Mouse (Mus musculus) urinary bladder, postnatal 14 days (tissue): ENCODE results near the gene Grin3a.

Source experiments
- DNase-seq: peaks from one replicate; pipeline ENCODE4 v3.0.0; 2021; ENCODE audit warnings: low spot score

Gene Grin3a

GRCm38 (mm10) chr4:49845612-49845985 lies at the start of gene Grin3a:
Gene Grin3a, minus strand, starts transcription at chr4:49845744.
- DNase-seq, result peak; percentile 23

GRCm38 (mm10) chr4:49891835-49892301 lies 46.3 kb upstream of the Grin3a start:
- no peak for DNase-seq

- no peak for DNase-seq
Observed at GRCm38 (mm10) chr4:49877084-49877483, 31.5 kb upstream of the Grin3a start.

- DNase-seq, result no peak
Observed at GRCm38 (mm10) chr4:49860611-49861010, 15.1 kb upstream of the Grin3a start.

GRCm38 (mm10) chr4:49844828-49845611 lies 524 bp downstream of the Grin3a start:
- DNase-seq, result no peak

- no peak for DNase-seq
Observed at GRCm38 (mm10) chr4:49844274-49844827, 1.2 kb downstream of the Grin3a start.

GRCm38 (mm10) chr4:49843787-49844186 lies 1.8 kb downstream of the Grin3a start:
- DNase-seq, result no peak

- DNase-seq, result no peak
Observed at GRCm38 (mm10) chr4:49832035-49832434, 13.5 kb downstream of the Grin3a start.

GRCm38 (mm10) chr4:49813852-49814251 lies 31.7 kb downstream of the Grin3a start:
- no peak for DNase-seq

GRCm38 (mm10) chr4:49806791-49807190 lies 38.8 kb downstream of the Grin3a start:
- no peak for DNase-seq

- no peak for DNase-seq
Observed at GRCm38 (mm10) chr4:49799338-49799737, 46.2 kb downstream of the Grin3a start.

GRCm38 (mm10) chr4:49788971-49789370 lies 56.6 kb downstream of the Grin3a start:
- no peak for DNase-seq

GRCm38 (mm10) chr4:49742847-49743246 lies 102.7 kb downstream of the Grin3a start:
- no peak for DNase-seq

- DNase-seq, result no peak
Observed at GRCm38 (mm10) chr4:49741942-49742341, 103.6 kb downstream of the Grin3a start.

GRCm38 (mm10) chr4:49740796-49741766 lies 104.5 kb downstream of the Grin3a start:
- no peak for DNase-seq

GRCm38 (mm10) chr4:49739561-49739960 lies 106.0 kb downstream of the Grin3a start:
- DNase-seq, result no peak

- no peak for DNase-seq
Observed at GRCm38 (mm10) chr4:49729326-49729725, 116.2 kb downstream of the Grin3a start.

GRCm38 (mm10) chr4:49723908-49724307 lies 121.6 kb downstream of the Grin3a start:
- no peak for DNase-seq

- no peak for DNase-seq
Observed at GRCm38 (mm10) chr4:49691405-49692194, 153.9 kb downstream of the Grin3a start.

- peak; percentile 31 for DNase-seq
Observed at GRCm38 (mm10) chr4:49688594-49689288, 156.8 kb downstream of the Grin3a start.

- DNase-seq, result no peak
Observed at GRCm38 (mm10) chr4:49681812-49682211, 163.7 kb downstream of the Grin3a start, which contains the start of gene Ppp3r2. Gene Ppp3r2, minus strand, starts transcription at chr4:49682024.
